Mouse (Mus musculus) heart, embryonic 10.5 days (tissue): ENCODE data around the gene Mlxip. TPM values are rescaled to one million over a fixed set of nuclear protein-coding genes. Genes with fewer than 3 reads are reported as not detected.

Source experiments
- DNase-seq: peaks from one replicate; pipeline ENCODE4 v3.0.0-alpha.2; 2017; ENCODE audit warnings: low spot score
- H3K27ac ChIP-seq: fragments of 300-500 bp; sonication (generic); 2 replicates; pipeline ENCODE4 v1.5.1; 2016; ENCODE audit warnings: mild to moderate bottlenecking
- H3K27me3 ChIP-seq: fragments of 300-500 bp; sonication (generic); 2 replicates; pipeline ENCODE4 v1.6.1; 2016; ENCODE audit warnings: mild to moderate bottlenecking; ENCODE audit not compliant: poor library complexity, insufficient read depth, severe bottlenecking
- H3K36me3 ChIP-seq: fragments of 300-500 bp; sonication (generic); 2 replicates; pipeline ENCODE4 v1.6.1; 2016; ENCODE audit warnings: mild to moderate bottlenecking, moderate library complexity
- H3K4me1 ChIP-seq: fragments of 300-500 bp; sonication (generic); 2 replicates; pipeline ENCODE4 v1.6.1; 2016; ENCODE audit warnings: mild to moderate bottlenecking
- H3K4me3 ChIP-seq: fragments of 300-500 bp; sonication (generic); 2 replicates; pipeline ENCODE4 v1.5.1; 2016; ENCODE audit warnings: mild to moderate bottlenecking, moderate library complexity
- H3K9me3 ChIP-seq: fragments of 300-500 bp; sonication (generic); 2 replicates; pipeline ENCODE4 v1.6.1; 2016; ENCODE audit warnings: mild to moderate bottlenecking, moderate library complexity
- WGBS: fragments of 180-500 bp; shearing (Covaris S2); methylation state at CpG from one replicate; pipeline ENCODE4 v1.1.7; 2016; 5-methylcytosine and 5-hydroxymethylcytosine counted together
- polyA plus RNA-seq: library from polyadenylated mRNA; unstranded; fragments of >200 nt; fragmentation: Nextera tagmentation; extraction: Ambion mirVana; gene quantifications from 2 replicates; pipeline ENCODE4 v1.2.1, GENCODE M21; 2016

Gene Mlxip
- polyA plus RNA-seq, 1 experiment from 2014 or later = 17.0 TPM

- Histone ChIP-seq H3K9me3 (no peaks in the 10 kb centered on the region), H3K4me3 (peak overlapping the region; percentile 55), H3K27me3 (no peaks in the 10 kb centered on the region), H3K36me3 (no peaks in the 10 kb centered on the region), H3K4me1 (peaks cover 40% of the 10 kb centered on the region), H3K27ac (0 out of 2 replicates have a peak overlapping the region, but pooled peaks have one; percentile 26)
- WGBS = 5% methylated on average over 5 of the region's 5 CpGs
- DNase-seq = no peak
Measured at GRCm38 (mm10) chr5:123391442-123391809, 3.2 kb upstream of the Mlxip start.

- 12% methylated on average over 5 of the region's 5 CpGs for WGBS
- H3K27ac ChIP-seq = peak overlapping the region; percentile 94
- H3K4me1 ChIP-seq = peaks cover 59% of the 10 kb centered on the region
Measured at GRCm38 (mm10) chr5:123393786-123394302, 754 bp upstream of the Mlxip start.

GRCm38 (mm10) chr5:123394957-123395881 is 621 bp downstream of the Mlxip start:
- DNase-seq = peak; percentile 81
- no peaks in the 10 kb centered on the region for H3K9me3 ChIP-seq
- no peaks in the 10 kb centered on the region for H3K36me3 ChIP-seq
- H3K27me3 ChIP-seq = no peaks in the 10 kb centered on the region
- H3K4me3 ChIP-seq = peak overlapping the region; percentile 93
- peaks cover 55% of the 10 kb centered on the region for H3K4me1 ChIP-seq
- WGBS = under 1% methylated on average over 65 of the region's 65 CpGs
- peak overlapping the region; percentile 94 for H3K27ac ChIP-seq

More at GRCm38 (mm10) chr5:123393786-123394302, 754 bp upstream of the Mlxip start:
- no peaks in the 10 kb centered on the region for H3K27me3 ChIP-seq
- DNase-seq = no peak
- no peaks in the 10 kb centered on the region for H3K36me3 ChIP-seq
- H3K4me3 ChIP-seq = peak overlapping the region; percentile 93
- H3K9me3 ChIP-seq = no peaks in the 10 kb centered on the region

- Histone ChIP-seq H3K9me3 (no peaks in the 10 kb centered on the region), H3K4me3 (peak overlapping the region; percentile 93; the same call in 1 of the 2 replicates), H3K27me3 (no peaks in the 10 kb centered on the region), H3K4me1 (peaks cover 45% of the 10 kb centered on the region), H3K36me3 (no peaks in the 10 kb centered on the region), H3K27ac (no peak overlapping the region)
- DNase-seq = no peak
- WGBS = 67% methylated on average over 8 of the region's 8 CpGs
Measured at GRCm38 (mm10) chr5:123396901-123397464, 2.4 kb downstream of the Mlxip start.

- 59% methylated on average over 11 of the region's 11 CpGs for WGBS
- Histone ChIP-seq H3K4me1 (peaks cover 45% of the 10 kb centered on the region), H3K27me3 (no peaks in the 10 kb centered on the region), H3K27ac (no peak overlapping the region), H3K4me3 (peak overlapping the region; percentile 29), H3K36me3 (peaks cover 6% of the 10 kb centered on the region; the same call in 1 of the 2 replicates), H3K9me3 (no peaks in the 10 kb centered on the region)
- no peak for DNase-seq
Measured at GRCm38 (mm10) chr5:123397786-123398185, 3.2 kb downstream of the Mlxip start.

GRCm38 (mm10) chr5:123398856-123399498 is 4.4 kb downstream of the Mlxip start:
- WGBS = 89% methylated on average over 4 of the region's 4 CpGs
- Histone ChIP-seq H3K4me1 (peaks cover 37% of the 10 kb centered on the region), H3K36me3 (peaks cover 6% of the 10 kb centered on the region; the same call in 1 of the 2 replicates), H3K27ac (no peak overlapping the region), H3K9me3 (no peaks in the 10 kb centered on the region), H3K27me3 (no peaks in the 10 kb centered on the region), H3K4me3 (no peak overlapping the region)
- no peak for DNase-seq

GRCm38 (mm10) chr5:123404480-123404879 is 9.9 kb downstream of the Mlxip start:
- WGBS = 81% methylated on average over 3 of the region's 3 CpGs
- Histone ChIP-seq H3K36me3 (peaks cover 6% of the 10 kb centered on the region; the same call in 1 of the 2 replicates), H3K27me3 (no peaks in the 10 kb centered on the region), H3K27ac (no peak overlapping the region), H3K9me3 (no peaks in the 10 kb centered on the region), H3K4me3 (no peak overlapping the region), H3K4me1 (peaks cover 10% of the 10 kb centered on the region)
- DNase-seq = no peak

- Histone ChIP-seq H3K9me3 (no peaks in the 10 kb centered on the region), H3K4me1 (peaks cover 10% of the 10 kb centered on the region), H3K4me3 (no peak overlapping the region), H3K36me3 (peaks cover 19% of the 10 kb centered on the region), H3K27me3 (no peaks in the 10 kb centered on the region), H3K27ac (no peak overlapping the region; the same call in 1 of the 2 replicates)
- DNase-seq = no peak
- 37% methylated on average over 2 of the region's 2 CpGs for WGBS
Measured at GRCm38 (mm10) chr5:123406952-123407351, 12.4 kb downstream of the Mlxip start.

GRCm38 (mm10) chr5:123408176-123408575 is 13.6 kb downstream of the Mlxip start:
- Histone ChIP-seq H3K27me3 (no peaks in the 10 kb centered on the region), H3K36me3 (peaks cover 13% of the 10 kb centered on the region), H3K4me3 (no peak overlapping the region), H3K27ac (no peak overlapping the region), H3K9me3 (no peaks in the 10 kb centered on the region), H3K4me1 (peaks cover 10% of the 10 kb centered on the region)
- DNase-seq = no peak
- 48% methylated on average over 3 of the region's 3 CpGs for WGBS

GRCm38 (mm10) chr5:123412193-123412592 is 17.6 kb downstream of the Mlxip start:
- Histone ChIP-seq H3K36me3 (peaks cover 13% of the 10 kb centered on the region), H3K4me3 (no peak overlapping the region), H3K27ac (no peak overlapping the region), H3K4me1 (peaks cover 23% of the 10 kb centered on the region), H3K27me3 (no peaks in the 10 kb centered on the region), H3K9me3 (no peaks in the 10 kb centered on the region)
- WGBS = 85% methylated on average over 4 of the region's 4 CpGs
- no peak for DNase-seq

GRCm38 (mm10) chr5:123413866-123414363 is 19.3 kb downstream of the Mlxip start:
- no peak for DNase-seq
- whole genome bisulfite sequencing = 81% methylated on average over 2 of the region's 2 CpGs
- Histone ChIP-seq H3K4me1 (peaks cover 18% of the 10 kb centered on the region), H3K27ac (no peak overlapping the region), H3K4me3 (no peak overlapping the region), H3K27me3 (no peaks in the 10 kb centered on the region), H3K36me3 (peaks cover 13% of the 10 kb centered on the region), H3K9me3 (no peaks in the 10 kb centered on the region)

GRCm38 (mm10) chr5:123416149-123416548 is 21.6 kb downstream of the Mlxip start:
- WGBS = 60% methylated on average over 3 of the region's 3 CpGs
- H3K4me1 ChIP-seq = peaks cover 18% of the 10 kb centered on the region
- no peak overlapping the region for H3K4me3 ChIP-seq
- peaks cover 3% of the 10 kb centered on the region; the same call in 1 of the 2 replicates for H3K36me3 ChIP-seq
- H3K27me3 ChIP-seq = no peaks in the 10 kb centered on the region
- no peaks in the 10 kb centered on the region for H3K9me3 ChIP-seq
- DNase-seq = no peak
- H3K27ac ChIP-seq = no peak overlapping the region
